Mouse (Mus musculus) gastrocnemius, postnatal 36 days (tissue): ENCODE measurements at regions not wholly inside any gene's neighbourhood (a gene's known extent, or its start where the extent isn't known, plus 50 kb on each side); places are given as distances from the start of the nearest gene placed in this dataset.

Experiments
- DNase-seq, 2 experiments: peaks; one replicate each; pipeline ENCODE4 v3.0.0; 2022
- intact Hi-C: fragments of 180-260 bp; cut with DNase I; formaldehyde crosslinking; loops from one replicate; pipeline ENCODE4 v1.15.1; 2025

DNA sequence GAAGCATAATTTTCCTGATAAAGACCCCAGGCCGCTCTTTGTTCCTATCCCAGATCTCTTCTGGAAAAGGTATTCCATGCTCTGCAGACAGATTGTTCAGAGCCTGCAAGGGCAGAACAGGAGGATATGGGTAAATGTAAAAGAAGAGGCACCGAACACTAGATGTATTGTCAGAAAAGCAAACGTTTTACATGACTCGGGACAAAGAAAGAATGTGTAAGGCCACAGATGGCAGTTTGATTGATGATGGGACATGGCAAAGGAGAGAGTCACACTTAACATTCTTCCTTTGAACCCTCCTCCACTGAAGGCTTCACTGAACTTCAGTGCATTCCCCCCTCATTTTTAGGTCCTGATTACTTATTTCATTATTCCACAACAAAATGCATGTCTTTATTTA lies 295.6 kb upstream of the Etaa1 start:
- intact Hi-C loops = no loop called here
- DNase-seq = no peak

DNA sequence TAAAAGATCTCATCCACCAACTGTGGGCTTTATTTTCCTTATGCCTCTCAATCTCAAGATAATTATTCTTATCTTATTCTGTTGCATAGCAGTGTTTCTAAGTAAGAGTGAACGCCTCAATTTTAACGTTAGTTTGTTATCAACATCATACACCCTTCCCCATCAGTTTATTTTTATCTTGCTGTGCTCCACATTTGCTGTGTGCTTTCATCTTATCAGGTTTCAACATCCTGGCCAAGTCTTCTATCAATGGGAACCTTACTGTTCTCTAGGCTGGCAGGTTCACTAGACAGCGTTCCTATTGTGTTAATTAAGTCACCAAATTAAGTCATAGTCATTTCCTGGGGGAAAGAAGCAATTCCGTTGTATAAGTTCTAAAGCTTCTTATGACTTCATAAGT lies 263.1 kb upstream of the Etaa1 start:
- no peak for DNase-seq
- intact Hi-C loops = no loop called here

DNA sequence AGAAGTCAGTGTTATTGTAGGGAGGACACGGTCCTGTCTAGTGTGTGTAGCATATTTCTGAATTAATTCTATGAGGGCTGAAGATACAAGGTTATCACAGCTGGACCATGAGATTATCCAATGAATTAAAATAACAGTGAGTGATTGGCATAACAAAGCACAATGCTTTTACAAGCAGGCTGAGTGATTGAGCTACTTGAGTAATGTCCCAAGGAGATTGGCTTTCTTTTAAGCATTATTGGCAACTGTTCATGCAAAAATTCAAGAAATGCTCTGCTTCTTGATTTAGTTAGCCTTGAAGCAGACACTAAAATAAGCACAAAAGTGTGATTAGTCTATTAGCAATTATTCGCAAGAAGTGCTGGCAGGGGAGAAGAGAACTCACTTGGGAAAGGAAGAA lies 219.4 kb upstream of the Etaa1 start:
- intact Hi-C loops = no loop called here
- no peak for DNase-seq

DNA sequence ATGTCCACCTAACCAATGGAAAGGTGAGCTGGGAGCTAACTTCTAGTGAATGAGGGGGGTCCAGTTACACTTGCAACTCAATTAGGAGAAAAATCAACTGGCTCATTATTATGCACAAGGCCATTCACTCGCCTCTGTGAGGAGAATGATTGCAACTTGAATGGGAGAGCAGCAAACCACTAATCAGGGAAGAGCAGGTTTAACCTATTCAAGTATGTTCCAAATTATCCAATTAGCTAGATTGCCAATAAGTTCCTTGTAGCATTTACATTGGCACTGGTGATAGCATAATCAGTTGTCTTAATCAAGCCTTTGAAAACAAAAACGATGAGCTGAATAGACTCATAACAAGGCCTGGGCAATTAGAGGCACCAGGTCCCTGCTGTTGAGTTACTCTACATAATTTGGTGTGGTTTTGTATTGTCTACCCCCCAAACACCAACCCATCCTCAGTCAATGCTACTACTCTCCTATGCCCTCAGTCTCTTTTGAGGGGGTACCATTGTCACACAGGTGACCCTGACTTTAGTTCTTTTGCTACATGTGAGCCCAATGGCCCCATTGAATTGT lies 217.6 kb upstream of the Etaa1 start:
- intact Hi-C loops = no loop called here

DNA sequence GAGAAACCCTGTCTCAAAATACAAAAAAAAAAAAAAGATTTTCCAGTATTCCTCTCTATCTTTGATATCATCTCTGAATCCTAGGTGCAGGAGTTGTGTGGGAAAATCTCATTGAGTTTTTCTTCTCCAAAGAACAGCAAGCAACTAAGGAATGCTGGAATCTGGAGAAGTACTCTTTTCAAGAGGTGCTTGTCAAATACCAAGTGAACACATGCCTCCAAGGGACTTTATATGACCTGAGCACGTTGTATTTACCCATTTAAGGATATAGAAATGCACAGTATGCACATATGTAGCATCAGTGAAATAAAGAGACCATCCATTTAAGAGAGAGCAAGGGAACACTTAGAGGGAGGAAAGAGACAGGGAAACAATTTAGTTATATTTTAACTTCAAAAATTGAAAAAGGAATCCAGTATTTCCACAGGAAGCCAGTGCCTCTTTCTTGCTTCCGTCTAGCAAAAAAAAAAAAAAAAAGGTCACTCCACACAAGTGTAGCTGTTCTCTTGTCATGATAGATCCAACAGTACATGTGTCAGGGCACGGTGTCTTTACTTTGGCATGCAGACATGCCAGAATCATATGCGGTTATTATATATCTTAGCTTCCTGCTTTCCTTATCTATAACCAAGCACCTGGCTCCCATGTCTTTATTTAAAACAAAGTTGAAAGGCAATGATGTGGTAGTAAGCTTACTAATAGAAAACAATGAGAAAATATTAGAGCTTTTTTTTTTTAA lies 212.1 kb upstream of the Etaa1 start:
- DNase-seq = no peak
- intact Hi-C loops = no loop called here

More for the DNA sequence above, 217.6 kb upstream of the Etaa1 start:
- no peak for DNase-seq

DNA sequence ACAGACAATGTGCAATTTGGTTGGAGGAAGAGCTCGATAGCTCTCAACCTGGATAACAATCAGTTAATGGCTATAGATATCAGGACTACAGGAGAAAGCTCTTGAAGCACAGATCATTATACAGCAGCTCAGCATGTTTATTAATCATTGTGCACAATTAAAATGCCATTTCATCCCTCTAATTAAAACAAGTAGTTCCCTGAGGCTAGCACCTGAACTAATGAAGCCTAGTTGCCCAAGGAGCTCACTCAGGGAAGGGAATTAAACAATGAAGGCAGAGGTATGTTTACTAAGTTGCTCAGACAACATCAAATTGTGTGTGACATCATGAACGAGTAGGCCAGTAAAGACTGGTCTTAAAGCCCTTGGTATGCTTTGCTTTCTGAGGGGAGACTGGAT lies 210.3 kb upstream of the Etaa1 start:
- intact Hi-C loops = no loop called here
- DNase-seq = no peak

- intact Hi-C loops = no loop called here
- DNase-seq = no peak
Measured at GRCm38 (mm10) chr11:18163156-18164024, 209.7 kb upstream of the Etaa1 start.

DNA sequence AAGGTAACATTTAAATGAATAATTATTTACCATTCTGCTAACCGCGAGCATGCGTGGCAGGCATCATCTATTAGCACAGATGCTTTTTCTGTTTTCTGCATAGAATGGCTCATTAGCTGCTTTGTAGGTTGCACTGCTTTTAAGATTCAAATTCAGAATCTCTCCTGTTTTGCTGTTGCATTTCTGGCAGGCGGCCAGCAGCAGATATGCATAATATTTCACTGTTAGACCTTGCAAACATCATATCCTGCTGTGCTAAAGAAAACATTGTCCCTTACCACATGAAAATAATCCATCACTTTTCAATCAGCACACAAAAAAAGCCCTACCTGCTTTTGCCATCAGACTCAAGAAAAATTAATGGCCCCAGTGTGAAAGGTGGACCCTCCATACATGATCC lies 202.8 kb upstream of the Etaa1 start:
- DNase-seq = no peak
- intact Hi-C loops = loop anchor here (10.0 kb wide), 1 partner anchor 868 kb away; no protein-coding TSS in a partner anchor

DNA sequence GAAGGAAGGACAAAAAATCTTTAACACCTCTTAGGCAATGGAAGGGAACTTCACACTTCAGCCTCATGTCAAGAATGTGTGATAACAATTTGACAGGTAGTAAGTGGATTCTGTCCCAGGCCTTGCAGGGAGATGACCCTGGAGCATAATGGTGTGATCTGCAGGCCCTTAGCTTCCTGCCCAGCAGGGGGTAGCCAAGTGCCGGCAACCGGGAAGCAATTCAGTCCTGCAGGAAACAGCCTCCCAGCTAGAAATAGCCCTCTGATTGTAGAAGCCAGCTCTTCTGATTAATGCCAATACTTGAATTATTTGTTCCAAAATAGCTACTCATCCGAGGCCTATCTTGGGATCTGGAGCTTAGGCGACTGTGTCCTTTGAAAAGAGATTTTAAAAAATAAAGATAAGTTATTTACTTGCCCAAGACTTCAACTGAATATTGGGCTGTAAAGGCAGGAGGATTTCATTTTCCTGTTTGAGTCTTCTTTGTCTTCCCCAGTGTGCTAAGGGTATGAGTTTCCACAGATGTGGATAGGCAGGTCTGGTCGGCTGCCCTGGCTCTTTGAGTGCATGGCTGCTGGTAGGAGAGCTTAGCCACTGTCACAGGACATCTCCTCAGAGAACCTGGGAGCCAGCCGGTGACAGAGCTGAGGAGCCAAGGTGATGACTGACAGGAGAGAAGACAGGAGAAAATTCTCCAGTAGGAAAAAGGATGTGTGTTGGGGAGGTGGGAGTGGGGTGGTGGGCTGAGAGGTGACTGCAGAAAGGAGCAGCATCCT lies 198.3 kb upstream of the Etaa1 start:
- peak; percentile 4 to 27 for DNase-seq
- intact Hi-C loops = loop anchor here (10.0 kb wide), 1 partner anchor 873 kb away; no protein-coding TSS in a partner anchor

DNA sequence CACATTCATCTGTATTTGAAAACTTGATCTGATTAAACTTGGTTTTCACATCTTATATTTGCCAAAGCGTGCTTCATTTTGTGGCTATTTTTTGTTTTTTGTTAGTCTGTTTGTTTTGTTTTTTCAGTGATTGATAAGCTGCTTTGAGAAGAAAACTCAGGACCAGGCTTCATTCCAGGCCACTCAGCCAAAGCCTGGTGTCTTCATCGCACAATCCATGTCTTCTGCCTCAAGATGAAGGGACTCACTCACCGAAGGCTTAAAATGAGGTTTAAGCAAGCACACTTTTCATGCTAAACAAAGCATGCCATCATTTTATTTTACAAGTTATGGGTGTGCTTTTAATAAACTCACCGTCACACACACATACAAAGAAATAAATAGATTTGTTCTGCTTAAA lies 197.7 kb upstream of the Etaa1 start:
- intact Hi-C loops = loop anchor here (10.0 kb wide), 1 partner anchor 873 kb away; no protein-coding TSS in a partner anchor
- DNase-seq = no peak

- intact Hi-C loops = no loop called here
- no peak for DNase-seq
Measured at GRCm38 (mm10) chr11:18127488-18127887, 173.8 kb upstream of the Etaa1 start.

DNA sequence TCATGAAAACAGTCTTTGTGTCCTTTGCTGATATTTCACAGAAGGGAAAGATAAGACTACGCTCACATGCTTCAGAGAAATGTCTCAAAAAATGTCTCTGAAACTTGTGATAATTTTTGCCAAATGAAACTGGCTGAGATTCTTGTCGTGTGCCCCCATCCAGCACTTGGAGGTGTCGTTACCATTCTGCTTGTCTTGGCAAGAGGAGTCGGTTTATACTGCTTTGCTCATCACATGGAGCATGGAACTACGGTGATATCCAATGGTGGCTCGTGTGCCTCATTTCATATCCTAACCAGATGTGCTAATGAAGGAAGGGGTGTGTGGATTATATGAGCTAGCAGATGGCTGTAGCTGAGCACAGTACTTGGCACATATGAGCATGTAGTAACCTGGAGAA lies 169.4 kb upstream of the Etaa1 start:
- intact Hi-C loops = no loop called here
- DNase-seq = no peak

DNA sequence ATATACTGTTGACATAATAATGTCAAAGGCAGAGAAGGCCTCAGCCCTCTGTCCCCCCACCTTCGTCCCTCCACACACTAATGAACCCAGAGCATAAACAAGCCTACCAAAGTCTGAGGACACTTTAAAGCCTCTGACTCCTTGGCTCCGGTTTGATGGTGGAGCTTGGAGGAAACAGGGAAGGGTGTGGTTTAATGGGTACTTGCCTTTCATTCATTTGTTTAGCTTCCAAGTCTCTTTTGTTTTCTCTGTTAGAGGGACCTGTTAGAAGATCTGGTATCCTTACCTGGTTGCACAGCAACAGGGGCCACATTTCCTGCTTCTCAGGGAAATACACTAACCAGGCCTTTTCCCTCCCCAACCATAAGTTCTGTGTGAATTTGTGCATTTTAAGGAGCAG lies 168.9 kb upstream of the Etaa1 start:
- DNase-seq = no peak
- intact Hi-C loops = no loop called here

GRCm38 (mm10) chr11:18115693-18116450 lies 162.2 kb upstream of the Etaa1 start:
- peak; percentile 24 to 40 for DNase-seq
- intact Hi-C loops = no loop called here

DNA sequence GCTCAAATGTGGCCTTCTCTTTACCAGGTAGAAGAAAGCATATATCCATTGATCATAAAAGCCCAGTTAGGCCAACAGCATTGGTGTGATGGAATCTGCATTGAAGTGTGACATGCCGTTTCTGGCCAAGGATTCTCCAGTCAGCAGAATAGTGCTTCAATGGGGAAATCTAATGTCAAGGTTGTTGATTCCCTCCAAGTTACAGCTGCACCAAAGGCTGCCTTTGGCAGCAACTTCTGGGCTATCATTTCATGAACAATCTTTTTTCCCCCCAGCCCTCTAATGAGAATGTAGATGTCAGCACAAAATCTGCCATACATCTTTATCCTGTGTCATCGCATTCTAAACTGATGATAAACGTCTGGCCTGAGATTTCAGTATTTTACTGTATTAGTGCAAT lies 149.2 kb upstream of the Etaa1 start:
- intact Hi-C loops = no loop called here
- no peak for DNase-seq

GRCm38 (mm10) chr11:18075840-18076435 lies 122.3 kb upstream of the Etaa1 start:
- intact Hi-C loops = no loop called here
- DNase-seq = no peak

DNA sequence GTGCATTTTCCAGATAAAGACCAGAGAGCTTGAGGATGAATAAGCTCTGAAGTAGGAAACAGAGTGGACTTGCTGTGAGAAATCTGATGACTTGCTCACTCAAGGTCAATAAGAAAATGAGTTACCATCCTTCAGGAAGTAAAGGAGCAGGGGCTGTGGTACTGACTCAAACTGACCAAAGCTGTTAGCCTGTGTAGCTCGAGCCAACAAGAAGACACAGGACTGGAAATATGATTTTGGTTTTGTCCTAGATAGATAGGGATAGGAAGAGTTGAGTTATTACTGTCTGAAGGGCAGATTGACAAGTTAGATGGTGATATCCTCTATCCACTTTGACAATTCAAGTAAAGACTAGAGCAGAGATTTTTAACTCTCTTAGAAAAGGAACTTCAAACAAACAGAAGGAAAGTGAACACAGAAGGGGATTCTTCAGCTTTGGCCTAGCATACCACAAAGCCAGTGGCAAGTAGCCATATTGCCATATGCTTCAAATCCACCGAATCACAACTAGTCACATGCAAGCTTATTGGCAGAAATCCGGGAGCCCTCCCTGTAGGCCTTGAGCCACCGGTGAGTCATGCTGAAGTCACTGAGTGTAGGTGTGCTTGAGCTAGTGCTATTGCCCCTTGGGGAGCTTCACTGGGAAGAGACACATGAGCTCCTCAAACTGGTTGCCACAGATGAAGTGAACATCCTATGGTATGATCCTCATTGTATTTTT lies 117.1 kb upstream of the Etaa1 start:
- no peak for DNase-seq
- intact Hi-C loops = no loop called here

- intact Hi-C loops = no loop called here
- no peak for DNase-seq
Measured at GRCm38 (mm10) chr11:18070032-18070374, 116.3 kb upstream of the Etaa1 start.
